ENCODE assay signal across 27 mouse cellular contexts in the genomic region with DNA sequence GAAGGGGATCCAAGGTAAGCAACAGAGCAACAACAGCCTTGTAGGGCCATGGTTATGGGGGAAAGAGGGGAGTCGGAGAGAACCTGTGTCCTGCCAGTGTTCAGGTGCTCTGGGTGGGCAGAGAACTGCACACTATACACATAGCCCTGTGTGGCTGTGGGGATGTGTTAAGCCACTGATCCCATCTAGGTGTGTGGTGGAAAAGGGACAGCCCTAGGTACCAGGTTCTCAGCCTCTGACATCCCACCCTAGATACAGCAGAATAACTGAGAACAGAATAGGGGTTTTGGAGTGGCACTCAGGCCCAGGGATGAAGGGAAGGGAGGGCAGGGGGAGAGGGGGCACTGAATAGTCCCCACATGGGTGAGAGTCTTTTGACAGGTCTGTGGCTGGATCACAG. TPM values are rescaled to one million over a fixed set of nuclear protein-coding genes. Genes with fewer than 3 reads are reported as not detected.
DNase-seq lines count a peak whose midpoint lies in the region; ATAC-seq and TF ChIP-seq lines count a peak whose summit lies in the region.
"Had no signal": no experiment of that assay in that cellular context is flagged by ENCODE, and none has a peak within 500 bp of the region (broad histone marks: within the 10 kb centered on the region; RNA-seq: fewer than 3 reads in every experiment).

No protein-coding gene starts in this region.

- H3K9ac ChIP-seq in heart, embryonic 13.5 days: no peak overlapping the region
- no peak overlapping the region for H3K9ac ChIP-seq in hindbrain, embryonic 11.5 days (ENCODE audit: low read depth, low read length)
- no peak overlapping the region for H3K9ac ChIP-seq in hindbrain, postnatal 0 days (replicated peaks; ENCODE audit: low read length)
- H3K9ac ChIP-seq in neural tube, embryonic 15.5 days (replicated peaks): no peak overlapping the region

- ATAC-seq in heart, embryonic 13.5 days (ENCODE audit: extremely low read depth, insufficient number of reproducible peaks, low FRiP score, low TSS enrichment): peak; percentile 51; the same call in 1 of the 2 replicates
- peak; percentile 22; the same call in 1 of the 2 replicates for ATAC-seq in hindbrain, embryonic 11.5 days (ENCODE audit: low FRiP score)
- no peak for ATAC-seq in hindbrain, postnatal 0 days
- ATAC-seq in neural tube, embryonic 15.5 days (ENCODE audit: low FRiP score): no peak
- ATAC-seq: activated CD4-positive, CD25-positive, alpha-beta regulatory T cell, adult 4 months; CD4-positive, CD25-positive, alpha-beta regulatory T cell, adult 4 months; Patski had no signal

- H3K4me2 ChIP-seq in heart, embryonic 13.5 days: no peak overlapping the region
- H3K4me2 ChIP-seq in hindbrain, embryonic 11.5 days (replicated peaks; ENCODE audit: low read depth, low read length): no peak overlapping the region
- no peak overlapping the region for H3K4me2 ChIP-seq in hindbrain, postnatal 0 days (ENCODE audit: low read depth, low read length)
- H3K4me2 ChIP-seq in neural tube, embryonic 15.5 days: no peak overlapping the region

- H3K27me3 ChIP-seq in heart, embryonic 13.5 days (replicated peaks): no peaks in the 10 kb centered on the region
- no peaks in the 10 kb centered on the region for H3K27me3 ChIP-seq in hindbrain, embryonic 11.5 days (ENCODE audit: control insufficient read depth, insufficient read depth, low read length)
- no peaks in the 10 kb centered on the region for H3K27me3 ChIP-seq in hindbrain, postnatal 0 days (ENCODE audit: insufficient read depth, low read length)
- H3K27me3 ChIP-seq in neural tube, embryonic 15.5 days (replicated peaks): no peaks in the 10 kb centered on the region
- H3K27me3 ChIP-seq: CH12.LX, Patski had no signal

- 81% methylated on average over 1 of the region's 1 CpGs for whole genome bisulfite sequencing in heart, embryonic 13.5 days
- WGBS in hindbrain, embryonic 11.5 days: 100% methylated on average over 1 of the region's 1 CpGs
- WGBS in hindbrain, postnatal 0 days: 89% methylated on average over 1 of the region's 1 CpGs
- WGBS in neural tube, embryonic 15.5 days: 93% methylated on average over 1 of the region's 1 CpGs

- intact Hi-C loops in heart, postnatal 36 days (cut with DNase I): no loop called here

- no peaks in the 10 kb centered on the region for H3K36me3 ChIP-seq in heart, embryonic 13.5 days
- H3K36me3 ChIP-seq in hindbrain, embryonic 11.5 days (ENCODE audit: control insufficient read depth, insufficient read depth, low read length): no peaks in the 10 kb centered on the region
- no peaks in the 10 kb centered on the region for H3K36me3 ChIP-seq in hindbrain, postnatal 0 days (ENCODE audit: insufficient read depth, low read length)
- H3K36me3 ChIP-seq in neural tube, embryonic 15.5 days: no peaks in the 10 kb centered on the region
- H3K36me3 ChIP-seq: G1E had no signal

- TF ChIP-seq CTCF in hindbrain, postnatal 0 days (IDR thresholded peaks at IDR 0.05; ENCODE audit: low read depth): no peak

- H3K27ac ChIP-seq in heart, embryonic 13.5 days (replicated peaks): no peak overlapping the region
- no peak overlapping the region for H3K27ac ChIP-seq in hindbrain, embryonic 11.5 days (ENCODE audit: low read depth, low read length)
- H3K27ac ChIP-seq in hindbrain, postnatal 0 days: no peak overlapping the region
- no peak overlapping the region for H3K27ac ChIP-seq in neural tube, embryonic 15.5 days (replicated peaks)

- H3K4me3 ChIP-seq in heart, embryonic 13.5 days: no peak overlapping the region
- H3K4me3 ChIP-seq in hindbrain, embryonic 11.5 days (ENCODE audit: low read depth, low read length): no peak overlapping the region
- no peak overlapping the region for H3K4me3 ChIP-seq in hindbrain, postnatal 0 days (ENCODE audit: low read length)
- no peak overlapping the region for H3K4me3 ChIP-seq in neural tube, embryonic 15.5 days (replicated peaks)

- H3K9me3 ChIP-seq in heart, embryonic 13.5 days: peaks cover 17% of the 10 kb centered on the region
- no peaks in the 10 kb centered on the region for H3K9me3 ChIP-seq in hindbrain, embryonic 11.5 days (ENCODE audit: control insufficient read depth, low read length)
- 0 out of 2 replicates have a peak, but pooled peaks cover 3% of the 10 kb centered on the region for H3K9me3 ChIP-seq in hindbrain, postnatal 0 days (ENCODE audit: low read length)
- H3K9me3 ChIP-seq in neural tube, embryonic 15.5 days (replicated peaks): 0 out of 2 replicates have a peak, but pooled peaks cover 2% of the 10 kb centered on the region

- no peaks in the 10 kb centered on the region for H3K4me1 ChIP-seq in heart, embryonic 13.5 days
- no peaks in the 10 kb centered on the region for H3K4me1 ChIP-seq in hindbrain, embryonic 11.5 days (replicated peaks; ENCODE audit: control insufficient read depth, insufficient read depth, low read length)
- no peaks in the 10 kb centered on the region for H3K4me1 ChIP-seq in hindbrain, postnatal 0 days (ENCODE audit: insufficient read depth, low read length)
- H3K4me1 ChIP-seq in neural tube, embryonic 15.5 days: no peaks in the 10 kb centered on the region

- peak; percentile 77 for DNase-seq in heart, adult 11 months
- DNase-seq in heart, adult 8-10 months (ENCODE audit: low spot score): no peak
- no peak for DNase-seq in heart, postnatal 36 days
- no peak for DNase-seq in hindbrain, embryonic 11.5 days (ENCODE audit: low spot score)
- DNase-seq in hindbrain, postnatal 0 days (ENCODE audit: low spot score): no peak
- peak; percentile 11 for DNase-seq in neural tube, embryonic 10.5 days (ENCODE audit: extremely low spot score, low spot score)
- DNase-seq: adrenal gland, adult 2 months; adrenal gland, adult 8-10 months; adrenal gland, postnatal 10 days; adrenal gland, postnatal 14 days; adrenal gland, postnatal 25 days; adrenal gland, postnatal 36 days; B cell, adult 2 months; cerebellum, adult 11 months; cerebellum, adult 11-12 months had no signal

RNA-seq across cellular contexts. Expression of gene Klra8, which starts 19.2 kb away (rescaled TPM):
- under 1 TPM; 0.37 to 0.76 (median 0.56) TPM for total RNA-seq in heart, adult 8-10 months (2022)
- not detected in 2 replicates for polyA plus RNA-seq in heart, embryonic 13.5 days (2015; fragmentation: Nextera tagmentation; extraction: Ambion mirVana)
- not detected for total RNA-seq in heart, postnatal 36 days (2021)
- not detected in 2 replicates for polyA plus RNA-seq in hindbrain, embryonic 11.5 days (2014; fragmentation: Nextera tagmentation; extraction: Ambion mirVana)
- total RNA-seq in hindbrain, postnatal 0 days (2014; rRNA removed): not detected in 2 replicates
- polyA plus RNA-seq in hindbrain, postnatal 0 days (2015; fragmentation: Nextera tagmentation; extraction: Ambion mirVana): not detected in 2 replicates
- polyA plus RNA-seq in neural tube, embryonic 15.5 days (2015; fragmentation: Nextera tagmentation; extraction: Ambion mirVana): not detected in 2 replicates
- total RNA-seq: adrenal gland, postnatal 10 days; adrenal gland, postnatal 14 days; adrenal gland, postnatal 25 days; adrenal gland, postnatal 36 days; adrenal gland, postnatal 4 days; CH12.LX; ES-E14; G1E; MEL had no signal
- polyA plus RNA-seq: activated CD4-positive, CD25-positive, alpha-beta regulatory T cell, adult 4 months; adrenal gland, adult 2 months; brain, embryonic 14.5 days; C2C12; CD4-positive, CD25-positive, alpha-beta regulatory T cell, adult 4 months; G1E; Patski had no signal

RNA-seq across cellular contexts. Expression of gene Klra4, which starts 43.4 kb away (rescaled TPM):
- not detected for total RNA-seq in heart, adult 8-10 months (2022)
- polyA plus RNA-seq in heart, embryonic 13.5 days (2015; fragmentation: Nextera tagmentation; extraction: Ambion mirVana): not detected in 2 replicates
- not detected for total RNA-seq in heart, postnatal 36 days (2021)
- not detected in 2 replicates for polyA plus RNA-seq in hindbrain, embryonic 11.5 days (2014; fragmentation: Nextera tagmentation; extraction: Ambion mirVana)
- not detected in 2 replicates for total RNA-seq in hindbrain, postnatal 0 days (2014; rRNA removed)
- not detected in 2 replicates for polyA plus RNA-seq in hindbrain, postnatal 0 days (2015; fragmentation: Nextera tagmentation; extraction: Ambion mirVana)
- not detected in 2 replicates for polyA plus RNA-seq in neural tube, embryonic 15.5 days (2015; fragmentation: Nextera tagmentation; extraction: Ambion mirVana)
- total RNA-seq: adrenal gland, postnatal 10 days; adrenal gland, postnatal 14 days; adrenal gland, postnatal 25 days; adrenal gland, postnatal 36 days; adrenal gland, postnatal 4 days; CH12.LX; ES-E14; MEL had no signal
- polyA plus RNA-seq: activated CD4-positive, CD25-positive, alpha-beta regulatory T cell, adult 4 months; adrenal gland, adult 2 months; brain, embryonic 14.5 days; C2C12; CD4-positive, CD25-positive, alpha-beta regulatory T cell, adult 4 months; G1E; Patski had no signal

Comparison
In these comparisons a context has a peak if more than half of its experiments do, and no peak if none do; other contexts are left out.
1. DNase-seq: peak in heart, adult 11 months (single experiment) and neural tube, embryonic 10.5 days (single experiment); none in heart, adult 8-10 months (single experiment), heart, postnatal 36 days (0 of 2), hindbrain, embryonic 11.5 days (single experiment) and hindbrain, postnatal 0 days (single experiment).
2. ATAC-seq: peak in heart, embryonic 13.5 days (single experiment) and hindbrain, embryonic 11.5 days (single experiment); none in hindbrain, postnatal 0 days (single experiment) and neural tube, embryonic 15.5 days (single experiment).